Mouse (Mus musculus) liver, embryonic 14.5 days (tissue): ENCODE measurements around the gene Hnf1a.

Source experiments
- CTCF ChIP-seq: IDR thresholded peaks from 2 replicates; pipeline ENCODE4 v1.5.1; 2016; ENCODE audit warnings: antibody characterized with exemption, low read depth, control low read depth
- EP300 ChIP-seq: IDR thresholded peaks from 2 replicates; pipeline ENCODE4 v1.6.1; 2016; ENCODE audit warnings: antibody characterized with exemption, low read depth

GRCm38 (mm10) chr5:114935838-114936237 is 35.1 kb downstream of the Hnf1a start:
- TF ChIP-seq EP300 (no peak), CTCF (no peak)
